Comparison of ENCODE assay signal across 7 mouse cellular contexts in the genomic region with DNA sequence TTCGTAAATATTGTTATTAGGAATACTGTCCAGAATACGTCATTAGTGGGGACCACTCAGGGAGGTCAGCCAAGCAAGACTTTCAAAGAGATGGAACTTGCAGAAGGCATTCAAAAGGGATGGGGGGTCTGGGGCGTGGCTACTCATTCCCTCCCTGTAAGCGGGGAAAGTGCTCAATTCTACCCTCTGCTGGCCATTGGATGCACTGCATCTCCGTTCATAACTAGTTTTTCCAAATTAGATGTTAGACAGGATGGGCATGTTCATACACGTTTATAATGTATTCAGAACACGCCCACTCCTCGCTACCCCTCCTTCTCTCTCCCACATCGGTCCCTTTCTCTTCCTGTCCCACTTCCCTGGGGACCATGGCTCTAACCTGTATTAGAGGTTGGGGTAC. TPM values are rescaled to one million over a fixed set of nuclear protein-coding genes. Genes with fewer than 3 reads are reported as not detected.
DNase-seq lines count a peak whose midpoint lies in the region; ATAC-seq lines count a peak whose summit lies in the region.

No protein-coding gene starts in this region.

- peak; percentile 75 for ATAC-seq in common myeloid progenitor, adult 5-6 weeks (replicated peaks; ENCODE audit: low read depth, poor library complexity, severe bottlenecking)
- ATAC-seq in megakaryocyte-erythroid progenitor cell, adult 5-6 weeks (replicated peaks; ENCODE audit: low FRiP score, low TSS enrichment, poor library complexity, severe bottlenecking) = peak; percentile 85

- intact Hi-C loops in left cerebral cortex, postnatal 25 days (cut with DNase I) = loop anchor here (1.0 to 2.0 kb wide), 2 partner anchors 91 to 101 kb away; no protein-coding TSS in a partner anchor

- peak; percentile 57 to 89 for DNase-seq in adrenal gland, adult (ENCODE audit: inconsistent age in 2 of 2, low spot score in 1 of 2)
- DNase-seq in gastrocnemius, adult 8-10 months (ENCODE audit: low spot score in 2 of 2) = peak; percentile 51 to 60
- DNase-seq in induced T-regulatory cell, adult 2 months (ENCODE audit: low read depth) = peak; percentile 84
- DNase-seq in left cerebral cortex, postnatal 25 days (ENCODE audit: low spot score in 2 of 2) = peak; percentile 73 to 87
- DNase-seq in right cerebral cortex, postnatal 14 days = peak; percentile 85

RNA-seq across cellular contexts. Expression of a gene that starts 56.7 kb away (rescaled TPM):
- not detected in 2 replicates for total RNA-seq in common myeloid progenitor, adult 5-6 weeks (2017)
- total RNA-seq in gastrocnemius, adult 8-10 months (2022) = not detected
- 1 to 10 TPM; 4.6 to 5.1 TPM for total RNA-seq in left cerebral cortex, postnatal 25 days (2021)
- total RNA-seq in megakaryocyte-erythroid progenitor cell, adult 5-6 weeks (2014; fragmentation: Nextera tagmentation) = not detected in 2 replicates
- not detected in 2 replicates for total RNA-seq in megakaryocyte-erythroid progenitor cell, adult 5-6 weeks (2017)

Comparison
In these comparisons a context has a peak if more than half of its experiments do, and no peak if none do; other contexts are left out.
1. Peak in every context shown above with its lines: DNase-seq and ATAC-seq.